ENCODE assay signal across 9 mouse cellular contexts in genomic region chr16:4542236-4542774, GRCm38 (mm10). TPM values are rescaled to one million over a fixed set of nuclear protein-coding genes. Genes with fewer than 3 reads are reported as not detected.
DNase-seq lines count a peak whose midpoint lies in the region; ATAC-seq and TF ChIP-seq lines count a peak whose summit lies in the region.
"Had no signal": no experiment of that assay in that cellular context is flagged by ENCODE, and none has a peak within 500 bp of the region (broad histone marks: within the 10 kb centered on the region; RNA-seq: fewer than 3 reads in every experiment).

No protein-coding gene starts in this region.

- no peak for ATAC-seq in lung, embryonic 15.5 days (ENCODE audit: borderline replicate concordance, extremely low read depth, low FRiP score, low TSS enrichment)
- ATAC-seq in forebrain, embryonic 11.5 days (replicated peaks; ENCODE audit: low FRiP score) = 0 out of 2 replicates have a peak, but pooled peaks have one; percentile 32
- no peak; the same call in 1 of the 2 replicates for ATAC-seq in intestine, postnatal 0 days
- no peak for ATAC-seq in neural tube, embryonic 14.5 days (ENCODE audit: low read depth)

- TF ChIP-seq CTCF in lung, adult 2 months (IDR thresholded peaks at IDR 0.05; ENCODE audit: insufficient read depth, low read length) = no peak
- TF ChIP-seq CTCF in intestine, postnatal 0 days (IDR thresholded peaks at IDR 0.05; ENCODE audit: low read depth) = no peak

- peaks cover 8% of the 10 kb centered on the region for H3K4me1 ChIP-seq in lung, embryonic 15.5 days
- H3K4me1 ChIP-seq in lung, adult 2 months (ENCODE audit: control insufficient read depth, insufficient read depth, low read length) = no peaks in the 10 kb centered on the region; the same call in 1 of the 2 replicates
- no peaks in the 10 kb centered on the region for H3K4me1 ChIP-seq in forebrain, embryonic 11.5 days (replicated peaks; ENCODE audit: control insufficient read depth, insufficient read depth, low read length)
- H3K4me1 ChIP-seq in intestine, postnatal 0 days (replicated peaks; ENCODE audit: control insufficient read depth, insufficient read depth, low read length) = 0 out of 2 replicates have a peak, but pooled peaks cover 3% of the 10 kb centered on the region
- H3K4me1 ChIP-seq in neural tube, embryonic 14.5 days (ENCODE audit: control insufficient read depth, insufficient read depth, low read length) = no peaks in the 10 kb centered on the region; the same call in 1 of the 2 replicates

- no peak overlapping the region for H3K27ac ChIP-seq in lung, embryonic 15.5 days
- H3K27ac ChIP-seq in forebrain, embryonic 11.5 days (ENCODE audit: low read depth, low read length) = no peak overlapping the region
- no peak overlapping the region for H3K27ac ChIP-seq in intestine, postnatal 0 days (ENCODE audit: low read depth, low read length)
- no peak overlapping the region for H3K27ac ChIP-seq in neural tube, embryonic 14.5 days (ENCODE audit: low read depth, low read length)
- H3K27ac ChIP-seq: macrophage had no signal

- H3K9me3 ChIP-seq in lung, embryonic 15.5 days = no peaks in the 10 kb centered on the region
- no peaks in the 10 kb centered on the region for H3K9me3 ChIP-seq in forebrain, embryonic 11.5 days (ENCODE audit: control insufficient read depth, low read length)
- H3K9me3 ChIP-seq in intestine, postnatal 0 days (ENCODE audit: control insufficient read depth) = no peaks in the 10 kb centered on the region
- no peaks in the 10 kb centered on the region for H3K9me3 ChIP-seq in neural tube, embryonic 14.5 days (ENCODE audit: control insufficient read depth, low read length)

- H3K27me3 ChIP-seq in lung, embryonic 15.5 days = no peaks in the 10 kb centered on the region
- H3K27me3 ChIP-seq in forebrain, embryonic 11.5 days (ENCODE audit: control insufficient read depth, insufficient read depth, low read length) = no peaks in the 10 kb centered on the region
- no peaks in the 10 kb centered on the region for H3K27me3 ChIP-seq in intestine, postnatal 0 days (replicated peaks; ENCODE audit: control insufficient read depth, insufficient read depth, low read length)
- H3K27me3 ChIP-seq in neural tube, embryonic 14.5 days (ENCODE audit: control insufficient read depth, insufficient read depth, low read length) = no peaks in the 10 kb centered on the region

- H3K9ac ChIP-seq in lung, embryonic 15.5 days = peak overlapping the region; percentile 21; the same call in 1 of the 2 replicates
- H3K9ac ChIP-seq in forebrain, embryonic 11.5 days (ENCODE audit: low read length) = peak overlapping the region; percentile 6; the same call in 1 of the 2 replicates
- H3K9ac ChIP-seq in intestine, postnatal 0 days (ENCODE audit: low read depth, low read length) = no peak overlapping the region
- H3K9ac ChIP-seq in neural tube, embryonic 14.5 days (replicated peaks; ENCODE audit: low read depth, low read length) = no peak overlapping the region

- H3K36me3 ChIP-seq in lung, embryonic 15.5 days = peaks cover 19% of the 10 kb centered on the region
- H3K36me3 ChIP-seq in forebrain, embryonic 11.5 days (ENCODE audit: control insufficient read depth, insufficient read depth, low read length) = no peaks in the 10 kb centered on the region; the same call in none of the 2 replicates
- peaks cover 21% of the 10 kb centered on the region for H3K36me3 ChIP-seq in intestine, postnatal 0 days (ENCODE audit: control insufficient read depth, insufficient read depth)
- H3K36me3 ChIP-seq in neural tube, embryonic 14.5 days (ENCODE audit: control insufficient read depth, insufficient read depth, low read length) = 0 out of 2 replicates have a peak, but pooled peaks cover 3% of the 10 kb centered on the region

- TF ChIP-seq POLR2A in lung, adult 2 months (IDR thresholded peaks at IDR 0.05; ENCODE audit: borderline replicate concordance, extremely low read depth, low read depth, low read length) = no peak

- 33% methylated on average over 7 of the region's 7 CpGs for WGBS in lung, embryonic 15.5 days
- WGBS in lung, adult 2 months = 34% methylated on average over 7 of the region's 7 CpGs
- 52% methylated on average over 7 of the region's 7 CpGs for WGBS in forebrain, embryonic 11.5 days
- 39% methylated on average over 7 of the region's 7 CpGs for WGBS in intestine, postnatal 0 days
- WGBS in neural tube, embryonic 14.5 days = 48% methylated on average over 7 of the region's 7 CpGs

- peak overlapping the region; percentile 27; the same call in 1 of the 2 replicates for H3K4me2 ChIP-seq in lung, embryonic 15.5 days
- peak overlapping the region; percentile 24; the same call in 1 of the 2 replicates for H3K4me2 ChIP-seq in forebrain, embryonic 11.5 days (ENCODE audit: low read depth, low read length, severe bottlenecking)
- H3K4me2 ChIP-seq in intestine, postnatal 0 days (replicated peaks; ENCODE audit: low read depth) = peak overlapping the region; percentile 58
- H3K4me2 ChIP-seq in neural tube, embryonic 14.5 days (ENCODE audit: low read depth, low read length) = peak overlapping the region; percentile 52

- DNase-seq in lung, adult 2 months = no peak
- DNase-seq in forebrain, embryonic 11.5 days (ENCODE audit: low spot score) = no peak
- no peak for DNase-seq in cerebellum, adult 11-12 months
- no peak for DNase-seq in embryo, embryonic 11 days
- DNase-seq in kidney, postnatal 36 days = no peak

- H3K4me3 ChIP-seq in lung, embryonic 15.5 days = peak overlapping the region; percentile 51
- H3K4me3 ChIP-seq in lung, adult 2 months (replicated peaks; ENCODE audit: extremely low read depth, low read depth, low read length) = no peak overlapping the region
- H3K4me3 ChIP-seq in forebrain, embryonic 11.5 days (ENCODE audit: low read depth, low read length) = no peak overlapping the region
- peak overlapping the region; percentile 32; the same call in 1 of the 2 replicates for H3K4me3 ChIP-seq in intestine, postnatal 0 days (ENCODE audit: low read depth, low read length)
- H3K4me3 ChIP-seq in neural tube, embryonic 14.5 days (ENCODE audit: low read depth, low read length) = peak overlapping the region; percentile 45

RNA-seq across cellular contexts. Expression of gene Srl, which starts 0.7 kb away (rescaled TPM):
- polyA plus RNA-seq in lung, embryonic 15.5 days (2015; fragmentation: Nextera tagmentation; extraction: Ambion mirVana) = 19.5 and 22.1 TPM in 2 replicates
- 3.6 and 12.6 TPM in 2 replicates for polyA plus RNA-seq in lung, adult 2 months (2012; rRNA removed)
- polyA plus RNA-seq in forebrain, embryonic 11.5 days (2014; fragmentation: Nextera tagmentation; extraction: Ambion mirVana) = 23.3 and 23.7 TPM in 2 replicates
- polyA plus RNA-seq in intestine, postnatal 0 days (2015; fragmentation: Nextera tagmentation; extraction: Ambion mirVana) = 2.2 and 2.4 TPM in 2 replicates
- 22.7 and 30.7 TPM in 2 replicates for polyA plus RNA-seq in neural tube, embryonic 14.5 days (2014; fragmentation: Nextera tagmentation; extraction: Ambion mirVana)

RNA-seq across cellular contexts. Expression of gene Tfap4, which starts 17.3 kb away (rescaled TPM):
- polyA plus RNA-seq in lung, embryonic 15.5 days (2015; fragmentation: Nextera tagmentation; extraction: Ambion mirVana) = 18.4 and 19.6 TPM in 2 replicates
- 6.0 and 6.9 TPM in 2 replicates for polyA plus RNA-seq in lung, adult 2 months (2012; rRNA removed)
- polyA plus RNA-seq in forebrain, embryonic 11.5 days (2014; fragmentation: Nextera tagmentation; extraction: Ambion mirVana) = 27.7 and 28.6 TPM in 2 replicates
- 9.3 and 10.8 TPM in 2 replicates for polyA plus RNA-seq in intestine, postnatal 0 days (2015; fragmentation: Nextera tagmentation; extraction: Ambion mirVana)
- polyA plus RNA-seq in neural tube, embryonic 14.5 days (2014; fragmentation: Nextera tagmentation; extraction: Ambion mirVana) = 7.2 and 7.8 TPM in 2 replicates

RNA-seq across cellular contexts. Expression of gene Glis2, which starts 52.2 kb away (rescaled TPM):
- polyA plus RNA-seq in lung, embryonic 15.5 days (2015; fragmentation: Nextera tagmentation; extraction: Ambion mirVana) = 18.5 and 24.0 TPM in 2 replicates
- polyA plus RNA-seq in lung, adult 2 months (2012; rRNA removed) = 66.5 and 76.4 TPM in 2 replicates
- polyA plus RNA-seq in forebrain, embryonic 11.5 days (2014; fragmentation: Nextera tagmentation; extraction: Ambion mirVana) = 31.3 and 34.5 TPM in 2 replicates
- polyA plus RNA-seq in intestine, postnatal 0 days (2015; fragmentation: Nextera tagmentation; extraction: Ambion mirVana) = 9.2 and 10.5 TPM in 2 replicates
- polyA plus RNA-seq in neural tube, embryonic 14.5 days (2014; fragmentation: Nextera tagmentation; extraction: Ambion mirVana) = 13.2 and 20.3 TPM in 2 replicates

Comparison
In these comparisons a context has a peak if more than half of its experiments do, and no peak if none do; other contexts are left out.
1. H3K4me3 ChIP-seq: peak in lung, embryonic 15.5 days (single experiment), intestine, postnatal 0 days (single experiment) and neural tube, embryonic 14.5 days (single experiment); none in lung, adult 2 months (single experiment) and forebrain, embryonic 11.5 days (single experiment).
2. H3K9ac ChIP-seq: peak in lung, embryonic 15.5 days (single experiment) and forebrain, embryonic 11.5 days (single experiment); none in intestine, postnatal 0 days (single experiment) and neural tube, embryonic 14.5 days (single experiment).
3. Peak in every context shown above with its lines, with median percentiles within 50 percentile points of each other: H3K4me2 ChIP-seq.